1 mouse cellular context compared by ENCODE assay signal in the genomic region with DNA sequence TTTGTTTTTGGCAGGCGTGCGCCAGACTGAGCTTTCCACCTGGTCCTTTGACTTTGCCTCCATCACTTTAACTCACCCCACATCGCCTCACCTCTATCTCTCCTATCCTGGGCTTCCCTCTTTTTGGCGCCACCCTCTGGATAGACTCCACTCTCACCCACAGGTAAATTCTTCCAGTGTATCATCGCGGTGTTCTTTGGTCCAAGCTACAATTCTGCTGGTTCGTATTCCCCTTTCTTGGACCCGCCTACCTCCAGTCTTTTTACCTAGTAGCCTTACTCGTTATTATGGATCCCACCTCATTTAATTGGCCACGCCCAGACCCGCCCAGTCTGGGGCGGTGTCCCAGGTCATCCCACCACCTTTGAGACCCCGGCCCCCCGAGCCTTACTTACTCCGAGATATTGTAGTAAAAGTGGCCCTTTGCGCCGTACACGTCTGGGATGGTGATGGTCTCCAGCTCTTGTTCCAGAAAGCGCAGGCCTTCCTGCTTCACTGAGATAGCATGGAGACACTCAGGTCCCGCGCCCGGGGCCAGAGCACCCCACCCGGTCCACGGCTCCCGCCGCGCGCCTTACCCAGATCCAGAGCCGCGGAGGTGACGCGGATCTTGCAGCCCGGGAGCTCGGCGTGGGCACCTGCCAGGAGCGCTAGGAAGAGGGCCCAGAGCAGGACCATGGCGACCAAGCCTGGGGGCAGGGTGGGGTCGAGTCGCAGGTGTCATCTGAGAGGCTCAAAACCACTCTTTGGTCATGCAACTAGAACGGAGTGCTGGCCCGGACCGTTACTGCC.
TF ChIP-seq lines count a peak whose summit lies in the region.

No protein-coding gene starts in this region.

TF ChIP-seq in CH12.LX, 34 proteins besides CTCF, POLR2A, EP300 and RAD21:
- no peak for TF ChIP-seq ZNF384 (IDR thresholded peaks at IDR 0.05; ENCODE audit: low read depth, low read length)
- TF ChIP-seq POLR2AphosphoS2 (IDR thresholded peaks at IDR 0.05; ENCODE audit: low read depth, low read length): no peak
- TF ChIP-seq IRF4 (IDR thresholded peaks at IDR 0.05; ENCODE audit: low read depth, low read length): no peak
- no peak for TF ChIP-seq SMC3 (IDR thresholded peaks at IDR 0.05; ENCODE audit: low read depth, low read length)
- no peak for TF ChIP-seq CHD1 (IDR thresholded peaks at IDR 0.05; ENCODE audit: low read depth, low read length)
- no peak for TF ChIP-seq HCFC1 (IDR thresholded peaks at IDR 0.05; ENCODE audit: low read depth, low read length)
- TF ChIP-seq UBTF (IDR thresholded peaks at IDR 0.05; ENCODE audit: low read depth, low read length): no peak
- TF ChIP-seq USF2 (conservative IDR thresholded peaks at IDR 0.05; ENCODE audit: low read depth, low read length): no peak
- TF ChIP-seq BHLHE40 (IDR thresholded peaks at IDR 0.05; ENCODE audit: low read depth, low read length): no peak
- no peak for TF ChIP-seq MEF2A (IDR thresholded peaks at IDR 0.05; ENCODE audit: borderline replicate concordance, low read depth, low read length)
- no peak for TF ChIP-seq MAX (IDR thresholded peaks at IDR 0.05; ENCODE audit: low read length)
- no peak for TF ChIP-seq JUND (conservative IDR thresholded peaks at IDR 0.05; ENCODE audit: low read depth, low read length)
- TF ChIP-seq PAX5 (IDR thresholded peaks at IDR 0.05; ENCODE audit: low read length): no peak
- no peak for TF ChIP-seq ETS1 (conservative IDR thresholded peaks at IDR 0.05; ENCODE audit: low read depth, low read length)
- TF ChIP-seq CHD2 (IDR thresholded peaks at IDR 0.05; ENCODE audit: low read length): no peak
- TF ChIP-seq ELF1 (IDR thresholded peaks at IDR 0.05; ENCODE audit: low read depth, low read length): no peak
- TF ChIP-seq MYC (IDR thresholded peaks at IDR 0.05; ENCODE audit: low read depth, low read length): no peak
- no peak for TF ChIP-seq TBP (conservative IDR thresholded peaks at IDR 0.05; ENCODE audit: low read depth, low read length)
